Mouse (Mus musculus): ENCODE measurements at regions not wholly inside any gene's neighbourhood (a gene's known extent, or its start where the extent isn't known, plus 50 kb on each side); places are given as distances from the start of the nearest gene placed in this dataset.

DNA sequence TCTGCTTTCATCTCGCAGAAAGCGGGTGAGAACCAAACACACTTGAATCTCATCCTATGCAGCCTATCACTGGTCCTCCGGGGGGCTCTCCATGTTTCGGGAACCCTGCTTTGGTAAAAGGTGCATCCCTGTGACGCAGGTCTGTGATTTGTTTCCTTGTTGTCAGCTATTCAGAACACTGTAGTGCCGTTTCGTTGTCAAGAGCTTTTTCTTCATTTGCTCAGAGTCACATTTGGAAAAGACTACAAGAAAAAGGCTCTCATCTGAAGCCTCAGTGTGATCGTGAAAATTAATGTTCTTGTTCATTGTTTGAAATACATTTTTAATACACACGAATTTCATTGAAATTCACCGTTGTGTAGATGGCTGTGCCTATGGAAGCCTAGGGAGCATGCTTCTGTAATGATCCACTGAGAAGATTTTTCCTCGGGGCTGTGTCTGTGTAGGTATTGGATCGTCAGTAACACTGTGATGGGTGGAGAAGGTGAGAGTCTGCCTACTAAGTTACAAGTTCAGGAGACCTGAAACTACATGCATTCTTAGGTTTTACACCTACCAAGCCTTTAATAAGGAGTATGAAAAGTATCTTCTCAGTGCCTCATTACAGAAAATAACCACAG, 112.0 kb upstream of the Paqr3 start:
- DNase-seq (ENCODE audit: low read depth, low spot score) = no peak

DNA sequence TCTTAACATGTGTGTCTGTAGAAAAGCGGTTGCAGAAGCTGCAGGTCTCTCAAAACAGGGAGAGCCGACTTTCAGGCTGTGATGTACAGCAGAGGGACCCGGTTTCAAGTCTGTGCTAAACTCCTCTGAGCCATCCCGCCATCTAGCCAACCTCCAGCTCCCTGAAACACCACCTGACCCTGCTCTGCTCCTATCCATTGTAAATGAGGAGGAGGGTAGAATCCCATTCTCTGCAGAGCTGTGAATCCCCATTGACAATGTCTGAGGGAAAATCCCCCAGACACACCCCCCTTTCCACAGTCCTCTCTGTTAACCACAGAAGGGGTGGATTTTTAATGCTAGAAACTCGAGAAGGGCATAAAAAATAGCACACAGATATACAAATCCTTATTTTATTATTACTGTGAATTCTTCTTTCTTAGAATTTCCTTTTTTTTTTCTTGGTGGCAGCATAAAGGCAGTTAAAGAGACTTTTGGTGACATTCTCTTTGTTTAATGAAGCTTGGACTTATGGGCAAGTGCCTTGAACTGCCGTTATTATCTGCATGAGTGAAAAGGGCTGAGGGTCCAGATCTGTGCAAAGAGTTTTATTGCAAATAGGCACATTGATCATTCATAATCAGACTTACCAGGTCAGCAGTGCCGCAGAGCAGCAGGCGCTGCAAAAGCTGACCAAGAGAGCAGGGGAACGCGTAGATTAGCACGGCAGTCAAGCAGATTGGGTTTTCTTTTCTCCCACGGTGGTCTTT, 111.3 kb upstream of the Paqr3 start:
- no peak for DNase-seq (ENCODE audit: low read depth, low spot score)

DNA sequence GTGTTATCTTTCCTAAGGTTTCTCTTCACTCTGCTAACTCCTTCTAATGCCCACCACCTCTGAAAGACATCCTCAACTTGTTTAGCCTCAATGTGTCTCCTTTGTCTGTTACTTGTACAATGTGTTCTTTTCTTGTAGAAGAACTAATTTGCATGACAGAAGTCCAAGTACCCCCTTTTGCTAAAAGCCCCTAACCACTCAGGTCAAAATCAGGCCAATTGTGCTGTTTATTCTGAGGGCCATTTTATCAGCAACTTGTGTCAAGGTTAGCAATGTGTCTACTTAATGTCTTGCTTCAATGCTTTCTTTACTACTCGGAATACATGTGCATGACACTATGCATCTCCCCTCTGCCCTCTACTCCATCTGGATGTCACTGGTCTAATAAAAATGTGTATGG, 107.3 kb upstream of the Paqr3 start:
- DNase-seq (ENCODE audit: low read depth, low spot score) = no peak

DNA sequence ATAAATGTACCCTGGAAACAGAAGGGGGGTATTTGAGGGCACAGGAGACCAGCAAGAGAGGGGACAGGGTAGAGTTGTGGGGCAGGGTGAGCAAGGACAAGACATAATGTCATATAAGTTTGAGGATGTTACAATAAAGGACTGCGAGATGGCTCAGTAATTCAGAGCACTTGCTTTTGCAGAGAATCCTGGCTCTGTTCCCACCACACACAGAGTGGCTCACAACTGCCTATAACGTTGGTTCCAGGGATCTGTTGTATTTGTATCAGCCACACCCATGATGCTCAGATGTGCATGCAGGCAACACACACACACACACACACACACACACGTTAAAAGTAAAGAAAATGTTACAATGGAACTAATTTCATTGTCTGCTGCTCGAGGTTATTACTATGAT, 94.2 kb upstream of the Paqr3 start:
- no peak for DNase-seq (ENCODE audit: low read depth, low spot score)

DNA sequence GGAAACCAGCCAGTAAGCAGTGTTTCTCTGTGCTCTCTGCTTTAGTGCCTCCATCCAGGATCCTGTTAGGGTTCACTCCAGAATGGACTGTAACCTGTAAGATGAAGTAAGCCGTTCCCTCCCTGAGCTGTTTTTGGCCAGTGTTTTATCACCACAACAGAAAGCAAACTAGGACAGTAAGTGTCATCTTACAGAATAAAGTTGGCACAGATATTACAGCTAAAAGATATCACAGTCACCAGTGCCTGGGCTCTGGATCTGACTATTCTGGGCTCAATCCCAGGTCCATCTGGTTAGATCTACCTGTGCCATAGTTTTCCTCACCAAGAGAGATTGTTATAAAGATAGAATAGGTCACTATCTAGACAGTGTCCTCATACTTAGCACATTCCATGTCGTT, 92.9 kb upstream of the Paqr3 start:
- DNase-seq (ENCODE audit: low read depth, low spot score) = no peak

DNA sequence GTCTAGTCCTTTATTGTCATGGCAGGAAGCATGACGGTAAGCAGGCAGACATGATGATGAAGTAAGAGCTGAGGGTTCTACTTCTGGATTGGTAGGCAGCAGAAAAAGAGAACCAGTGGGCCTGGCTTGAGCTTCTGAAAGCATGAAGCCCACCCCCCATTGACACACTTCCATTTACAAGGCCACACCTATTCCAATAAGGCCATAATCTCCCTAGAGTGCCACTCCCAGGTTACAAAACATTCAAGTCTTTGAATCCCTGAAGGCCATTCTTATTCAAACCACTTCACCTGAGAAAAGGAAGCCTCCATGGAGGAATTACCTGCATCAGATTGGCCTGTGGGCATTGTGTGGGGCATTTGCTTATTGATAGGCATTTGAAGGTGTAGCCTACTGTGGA, 92.2 kb upstream of the Paqr3 start:
- DNase-seq (ENCODE audit: low read depth, low spot score) = no peak

DNA sequence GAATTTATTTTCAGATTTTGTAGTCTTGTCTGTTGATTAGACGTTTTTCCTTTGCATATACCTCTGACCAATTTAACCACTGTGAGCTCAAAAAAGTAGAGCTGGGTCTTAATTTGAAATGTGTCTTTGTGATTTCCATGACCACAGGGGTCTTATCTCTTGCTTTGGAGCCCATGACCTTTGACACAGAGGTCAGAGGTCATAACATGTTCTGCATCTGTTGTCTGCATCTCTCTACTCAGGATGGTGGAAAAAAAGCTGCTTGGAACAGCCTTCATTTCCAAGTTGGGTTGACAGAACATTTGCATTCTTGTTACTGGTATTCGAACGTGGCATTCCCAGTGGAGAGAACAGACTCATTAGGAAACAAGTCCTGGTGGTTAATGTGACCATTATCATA, 91.2 kb upstream of the Paqr3 start:
- DNase-seq (ENCODE audit: low read depth, low spot score) = no peak

DNA sequence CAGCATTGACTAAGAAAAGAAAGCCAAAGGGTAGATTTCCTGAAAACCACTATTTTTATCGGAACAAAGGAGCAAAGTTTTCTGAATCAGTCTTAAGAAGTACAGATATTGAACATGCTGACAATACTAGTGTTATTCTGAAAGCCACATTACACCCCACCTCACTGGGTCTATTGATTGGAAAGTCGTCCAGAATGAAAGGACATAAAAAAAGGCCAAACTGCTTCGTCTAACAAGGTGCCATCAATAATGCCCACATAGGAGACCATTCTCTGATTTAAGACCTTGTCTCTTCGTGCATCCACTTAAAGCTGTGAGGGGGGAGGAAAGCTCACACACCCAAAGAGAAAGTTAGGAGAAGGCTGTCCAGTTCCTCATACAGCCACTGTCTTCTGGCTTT, 89.3 kb upstream of the Paqr3 start:
- no peak for DNase-seq (ENCODE audit: low read depth, low spot score)

DNA sequence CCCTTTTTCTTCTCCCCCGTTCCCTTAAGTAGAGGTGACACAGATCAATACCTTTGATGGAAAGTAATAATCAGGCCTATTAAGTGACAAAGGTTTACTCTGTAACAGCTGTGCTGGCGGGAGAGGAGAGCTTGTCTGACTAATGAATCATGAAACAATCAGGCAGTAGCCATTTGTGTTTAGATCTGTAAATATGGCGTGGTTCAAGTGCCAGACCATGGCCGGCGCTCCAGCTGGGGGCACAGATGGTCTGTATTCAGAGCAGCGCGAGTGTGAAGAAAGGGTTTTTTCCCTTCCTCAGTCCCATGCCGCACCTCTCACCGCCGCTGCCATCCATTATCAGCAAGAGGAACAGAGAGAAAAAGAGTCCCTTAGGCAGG, 83.9 kb upstream of the Paqr3 start:
- DNase-seq (ENCODE audit: low read depth, low spot score) = no peak

DNA sequence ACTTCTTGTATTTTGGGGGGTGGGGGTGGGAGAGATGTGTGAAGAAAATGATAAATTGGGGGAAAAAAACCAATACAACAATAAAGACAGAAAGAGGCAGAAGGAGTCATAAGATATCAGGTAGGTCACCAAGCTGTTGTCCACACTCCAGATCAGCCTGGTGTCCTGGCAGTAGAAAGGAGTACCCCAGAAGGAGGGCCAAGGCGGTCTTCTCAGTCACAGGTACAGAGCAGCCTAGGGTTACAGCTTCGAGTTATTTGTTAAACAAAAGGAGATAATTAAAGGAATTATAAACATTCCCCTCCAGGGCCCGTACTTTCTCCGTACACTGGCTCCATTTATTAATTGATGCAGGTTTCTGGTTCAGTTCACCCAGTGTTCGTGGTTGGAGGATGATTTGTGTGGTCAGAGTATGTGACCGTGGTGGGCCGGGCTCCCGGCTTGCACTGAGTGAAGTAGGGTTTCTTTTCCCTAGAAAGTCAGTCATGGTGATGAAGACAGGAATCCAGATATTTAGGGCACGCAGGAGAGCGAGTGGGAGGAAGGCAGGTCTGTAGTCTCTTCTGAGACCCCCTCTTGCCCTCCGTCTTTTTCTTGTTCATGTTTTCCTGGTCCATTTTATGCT, 83.4 kb upstream of the Paqr3 start:
- no peak for DNase-seq (ENCODE audit: low read depth, low spot score)

DNA sequence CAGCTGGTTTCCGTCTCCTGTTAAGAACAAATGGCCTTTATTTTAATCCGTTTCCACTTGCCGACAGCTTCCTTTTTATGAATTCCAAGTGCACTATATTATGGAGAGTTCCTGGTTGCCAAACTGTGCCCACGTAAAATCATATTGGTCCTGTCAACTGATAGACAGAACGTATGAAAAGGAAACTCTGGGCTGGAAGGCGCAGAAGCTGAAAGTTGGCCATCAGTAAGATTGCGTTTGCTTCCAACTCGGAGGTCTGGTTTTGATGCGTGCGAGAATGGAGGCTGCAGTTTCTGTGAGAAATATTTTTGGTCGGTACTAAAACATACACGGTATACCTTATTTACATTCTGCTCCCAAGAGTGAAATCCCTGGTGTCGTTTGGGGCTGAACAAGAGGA, 81.3 kb upstream of the Paqr3 start:
- DNase-seq (ENCODE audit: low read depth, low spot score) = no peak

DNA sequence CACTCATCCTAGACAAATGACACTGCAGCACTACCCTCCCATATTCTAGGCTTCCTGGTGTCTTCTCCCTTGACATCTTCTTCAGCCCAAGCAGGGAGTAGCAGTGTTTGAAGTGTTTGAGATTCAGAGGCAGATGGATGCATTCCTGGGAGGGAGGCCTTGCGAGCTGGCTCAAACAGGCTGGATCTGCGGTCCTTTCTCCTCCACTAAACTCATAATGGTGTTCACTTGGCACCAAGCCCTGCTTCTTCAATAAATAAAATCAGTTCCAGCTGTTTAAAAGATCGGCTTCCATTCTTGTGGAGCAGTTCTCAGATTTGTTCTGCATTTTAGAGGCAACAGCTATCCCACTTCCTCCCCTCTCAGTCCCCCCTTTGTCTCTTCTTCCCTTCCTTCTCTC, 79.3 kb upstream of the Paqr3 start:
- no peak for DNase-seq (ENCODE audit: low read depth, low spot score)

DNA sequence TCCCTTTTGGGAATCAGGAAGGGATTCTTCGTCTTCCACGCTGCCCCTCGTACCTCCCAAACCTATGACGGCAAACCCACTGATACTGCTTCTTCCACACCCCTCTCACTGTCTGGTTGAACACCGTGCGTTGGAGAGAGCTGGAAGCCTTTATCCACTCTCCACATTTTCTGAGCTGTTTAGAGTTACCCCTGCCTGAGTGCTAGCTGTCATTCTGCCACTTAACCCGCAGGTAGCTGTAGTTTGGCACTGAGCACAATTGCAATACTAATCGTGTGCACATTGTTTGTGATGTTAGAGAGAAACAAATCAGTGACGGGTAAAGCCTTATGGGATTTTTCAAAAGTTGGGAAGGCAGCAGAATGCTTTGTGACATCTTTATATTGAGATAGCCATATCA, 73.1 kb upstream of the Paqr3 start:
- DNase-seq (ENCODE audit: low read depth, low spot score) = no peak

DNA sequence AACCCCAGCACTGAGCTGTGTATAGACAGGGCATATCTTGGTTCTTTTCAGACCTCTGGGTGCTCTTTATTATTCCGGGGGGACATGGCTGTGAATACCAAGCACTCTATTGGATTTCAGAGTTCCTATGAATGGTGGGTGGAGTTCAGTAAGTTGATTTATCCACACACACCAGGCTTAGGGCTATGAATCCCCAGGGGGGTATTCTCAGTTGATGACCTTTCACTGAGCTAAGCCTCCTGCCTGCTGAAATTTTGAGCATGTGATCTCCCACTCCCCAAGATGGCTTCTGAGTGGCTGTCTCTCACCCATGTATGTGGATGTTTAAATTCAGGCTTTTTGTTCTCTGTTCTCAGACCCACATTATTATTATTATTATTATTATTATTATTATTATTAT, 69.9 kb upstream of the Paqr3 start:
- DNase-seq (ENCODE audit: low read depth, low spot score) = no peak

DNA sequence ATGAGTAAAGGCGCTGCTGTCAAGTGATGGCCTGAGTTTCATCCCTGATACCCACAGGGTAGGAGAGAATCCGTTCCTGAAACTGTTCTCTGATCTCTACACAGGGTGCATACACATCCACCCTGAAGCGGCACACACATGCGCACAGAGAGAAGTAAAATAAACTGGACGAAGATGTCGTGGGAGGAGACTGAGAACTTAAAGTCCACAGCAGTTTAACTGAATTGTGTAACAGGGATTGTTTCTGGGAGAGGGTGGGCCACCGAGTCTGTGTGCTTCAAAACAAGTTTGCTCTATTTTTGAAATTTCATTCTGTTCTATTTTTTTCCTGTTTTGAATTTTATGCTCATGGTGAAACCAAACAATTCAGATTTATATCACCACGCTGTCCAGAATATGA, 63.0 kb upstream of the Paqr3 start:
- DNase-seq (ENCODE audit: low read depth, low spot score) = no peak

DNA sequence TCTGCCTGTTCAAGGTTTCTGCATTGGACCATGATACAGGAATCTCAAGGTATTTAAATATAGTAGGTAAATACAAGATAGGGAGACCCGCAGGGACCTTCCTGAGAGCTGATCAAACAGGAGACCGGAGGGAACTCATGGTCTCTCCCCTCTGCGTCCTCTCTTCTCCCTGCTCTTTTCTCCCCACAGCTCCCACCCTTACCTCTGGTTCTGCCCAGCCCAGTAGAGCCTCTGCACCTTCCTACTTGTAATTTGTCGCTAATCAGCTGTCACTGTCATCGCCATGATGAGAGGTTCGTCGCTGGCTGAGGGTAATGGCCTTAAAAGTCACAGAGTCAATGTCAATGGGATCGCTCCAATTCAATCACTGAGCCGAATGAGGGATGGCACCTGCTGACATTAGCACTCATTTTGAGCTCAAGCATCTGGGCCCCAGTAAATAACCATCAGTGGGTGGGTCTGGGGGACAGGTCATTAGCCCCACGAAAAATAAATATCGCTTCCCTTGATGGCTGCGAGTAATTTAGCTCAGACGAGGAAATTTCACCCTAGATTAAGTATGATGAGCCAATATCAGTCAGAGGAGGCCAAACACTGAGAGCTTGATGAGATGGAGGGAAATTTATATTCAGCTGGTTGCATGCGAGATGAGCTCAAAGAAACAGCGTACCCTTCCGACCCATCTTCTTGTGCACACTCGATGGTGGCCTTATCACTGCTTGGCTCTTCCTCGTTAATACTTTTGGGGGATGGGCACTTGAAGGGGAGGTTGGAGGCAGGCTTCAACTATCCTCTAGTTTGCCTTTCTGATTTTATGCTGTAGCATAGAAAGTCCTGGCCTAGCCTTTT, 56.2 kb upstream of the Paqr3 start:
- no peak for DNase-seq (ENCODE audit: low read depth, low spot score)

DNA sequence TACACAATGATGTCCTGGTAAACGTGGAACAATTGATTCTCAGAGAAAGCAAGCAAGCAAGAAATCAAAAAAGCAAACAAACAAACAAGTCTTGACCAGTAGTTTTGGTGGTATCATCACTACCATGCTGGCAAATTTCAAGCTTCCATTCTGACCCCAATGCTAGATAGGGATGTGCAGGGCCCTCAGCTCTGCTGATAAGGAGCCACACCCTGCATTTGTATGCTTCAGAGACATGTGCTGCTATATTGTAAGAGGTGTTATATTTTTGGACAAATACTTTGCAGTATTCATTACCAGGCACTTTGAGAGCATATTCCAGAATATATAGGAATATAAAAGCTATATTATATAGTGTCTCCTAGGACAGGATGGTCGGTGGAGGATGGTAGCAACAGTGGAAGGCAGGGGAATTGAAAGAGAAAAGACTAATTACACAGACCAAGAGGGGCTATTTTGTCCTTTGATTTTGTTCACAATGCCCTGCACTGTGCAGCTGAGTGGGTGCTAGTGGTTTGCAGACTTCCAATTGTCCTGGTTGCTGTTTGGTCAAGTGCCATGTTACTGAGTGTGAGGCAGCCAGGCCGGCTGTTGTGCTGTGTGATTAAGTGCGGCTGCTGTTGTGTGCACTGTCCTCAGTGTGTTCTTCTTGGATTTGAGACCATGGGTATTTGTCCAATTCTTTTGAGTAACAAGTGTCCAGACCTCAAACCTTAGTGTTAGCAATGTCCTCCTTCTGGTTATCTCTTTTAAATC, 54.9 kb upstream of the Paqr3 start:
- no peak for DNase-seq (ENCODE audit: low read depth, low spot score)
